Mouse (Mus musculus) kidney, adult 2 months (tissue): ENCODE data around the gene Depdc5.
A peak's percentile ranks its signal among the peaks of the same experiment; 100 is the strongest.

Experiments used
- CTCF ChIP-seq: fragments of 200-500 bp; conservative IDR thresholded peaks from 2 replicates; pipeline ENCODE4 v1.5.1; 2011; ENCODE audit warnings: low read depth, mild to moderate bottlenecking, control low read depth, low read length, moderate library complexity, mixed read lengths; ENCODE audit not compliant: insufficient read depth, insufficient read length
- POLR2A ChIP-seq: fragments of 200-500 bp; IDR thresholded peaks from one replicate; pipeline ENCODE4 v1.6.1; 2011; ENCODE audit warnings: low read depth, low read length, control low read depth

- peak; percentile 99 for TF ChIP-seq CTCF
- TF ChIP-seq POLR2A, result no peak
Measured at GRCm38 (mm10) chr5:33033121-33033520, 169.6 kb downstream of the Depdc5 start.
